Mouse (Mus musculus) colon, adult 2 months (tissue): Measurements from ENCODE around the gene Fbxw28. TPM values are rescaled to one million over a fixed set of nuclear protein-coding genes. Genes with fewer than 3 reads are reported as not detected.

ENCODE experiments used
- polyA plus RNA-seq: library from polyadenylated mRNA; depleted of rRNA; stranded (reverse); fragments of >200 nt; gene quantifications from 2 replicates; pipeline ENCODE4 v1.2.3, GENCODE M21; 2012; rRNA removed

The Fbxw28 gene
- polyA plus RNA-seq: not detected in 2 replicates

DNA sequence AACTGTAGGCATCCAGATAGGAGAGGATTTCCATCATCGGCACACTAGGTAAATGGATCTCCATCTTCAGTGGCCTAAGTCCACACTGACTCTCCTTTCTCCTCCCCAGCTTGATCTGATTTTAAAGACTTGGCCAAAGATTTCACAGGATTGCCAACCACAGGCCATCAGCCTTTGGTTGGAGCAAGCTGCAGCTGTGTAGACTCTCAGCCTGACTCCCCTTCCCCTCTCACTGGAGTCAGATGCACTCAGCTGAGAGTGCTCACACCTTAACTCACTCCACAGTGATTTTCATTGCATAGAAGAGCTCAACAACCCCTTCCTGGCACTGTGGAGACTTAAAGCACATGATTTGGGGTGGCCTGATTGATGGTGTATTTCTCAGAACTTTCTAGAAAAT, at the start of gene Fbxw28:
Gene Fbxw28 (minus strand): TSS at position 101 of the 400 bp plus-strand sequence.

DNA sequence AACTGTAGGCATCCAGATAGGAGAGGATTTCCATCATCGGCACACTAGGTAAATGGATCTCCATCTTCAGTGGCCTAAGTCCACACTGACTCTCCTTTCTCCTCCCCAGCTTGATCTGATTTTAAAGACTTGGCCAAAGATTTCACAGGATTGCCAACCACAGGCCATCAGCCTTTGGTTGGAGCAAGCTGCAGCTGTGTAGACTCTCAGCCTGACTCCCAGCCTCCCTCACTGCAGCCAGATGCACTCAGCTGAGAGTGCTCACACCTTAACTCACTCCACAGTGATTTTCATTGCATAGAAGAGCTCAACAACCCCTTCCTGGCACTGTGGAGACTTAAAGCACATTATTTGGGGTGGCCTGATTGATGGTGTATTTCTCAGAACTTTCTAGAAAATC, 51.9 kb downstream of the Fbxw28 start, which contains the start of gene Fbxw14:
Gene Fbxw14 (minus strand): TSS at position 101 of the 400 bp plus-strand sequence.

Other genes with a start within 250 kb of the Fbxw28 start
- gene Plxnb1, start 244.3 kb downstream of the Fbxw28 start, polyA plus RNA-seq: 8.2 and 8.6 TPM in 2 replicates
- not detected in 2 replicates for gene Fbxw21, start 177.6 kb downstream of the Fbxw28 start, polyA plus RNA-seq
- gene Fbxw13, start 143.7 kb downstream of the Fbxw28 start, polyA plus RNA-seq: not detected in 2 replicates
- gene Fbxw20, start 104.9 kb downstream of the Fbxw28 start, polyA plus RNA-seq: not detected in 2 replicates
- gene Fbxw14, start 52.0 kb downstream of the Fbxw28 start, polyA plus RNA-seq: not detected in 2 replicates
- gene Fbxw22, start 64.6 kb upstream of the Fbxw28 start, polyA plus RNA-seq: 0.15 TPM in 1 of 2 replicates, not detected in the other
- not detected in 2 replicates for gene Fbxw16, start 109.5 kb upstream of the Fbxw28 start, polyA plus RNA-seq
- gene Fbxw19, start 156.2 kb upstream of the Fbxw28 start, polyA plus RNA-seq: not detected in 2 replicates
- not detected in 2 replicates for gene Fbxw15, start 228.6 kb upstream of the Fbxw28 start, polyA plus RNA-seq